Mouse (Mus musculus): Measurements from ENCODE around the gene Htr2b. TPM values are rescaled to one million over a fixed set of nuclear protein-coding genes. Genes with fewer than 3 reads are reported as not detected.

Gene Htr2b
- 2.0 and 3.8 TPM in 2 replicates for polyA plus RNA-seq (2012; rRNA removed)

GRCm38 (mm10) chr1:86111779-86112178, at the start of gene Htr2b:
Htr2b (minus strand) TSS chr1:86111970.
- no peak for DNase-seq (ENCODE audit: low read depth, low spot score)
- 66% methylated on average over 6 of the region's 6 CpGs for WGBS

GRCm38 (mm10) chr1:86161061-86161460, 49.3 kb upstream of the Htr2b start:
- DNase-seq (ENCODE audit: low read depth, low spot score) = no peak
- 94% methylated on average over 5 of the region's 5 CpGs for WGBS

- WGBS = 94% methylated on average over 5 of the region's 5 CpGs
- no peak for DNase-seq (ENCODE audit: low read depth, low spot score)
These were observed 48.7 kb upstream of the Htr2b start for GRCm38 (mm10) chr1:86160479-86160878.

- WGBS = 86% methylated on average over 6 of the region's 6 CpGs
- DNase-seq (ENCODE audit: low read depth, low spot score) = no peak
These were observed 48.3 kb upstream of the Htr2b start for GRCm38 (mm10) chr1:86160059-86160458.

GRCm38 (mm10) chr1:86156595-86156994, 44.8 kb upstream of the Htr2b start:
- DNase-seq (ENCODE audit: low read depth, low spot score) = no peak
- WGBS = 93% methylated on average over 6 of the region's 6 CpGs

- DNase-seq (ENCODE audit: low read depth, low spot score) = no peak
- 85% methylated on average over 3 of the region's 3 CpGs for WGBS
These were observed 44.3 kb upstream of the Htr2b start for GRCm38 (mm10) chr1:86156075-86156474.

- no peak for DNase-seq (ENCODE audit: low read depth, low spot score)
- WGBS = 0% methylated on average over 18 of the region's 18 CpGs
These were observed 43.0 kb upstream of the Htr2b start for GRCm38 (mm10) chr1:86154824-86155164.

- peak; percentile 87 for DNase-seq (ENCODE audit: low read depth, low spot score)
- 2% methylated on average over 40 of the region's 40 CpGs for WGBS
These were observed 42.5 kb upstream of the Htr2b start, which contains the start of gene Armc9 for GRCm38 (mm10) chr1:86154133-86154823. Armc9 (plus strand) TSS chr1:86154780.

- 93% methylated on average over 1 of the region's 1 CpGs for WGBS
- DNase-seq (ENCODE audit: low read depth, low spot score) = no peak
These were observed 40.8 kb upstream of the Htr2b start for GRCm38 (mm10) chr1:86152618-86153017.

GRCm38 (mm10) chr1:86151376-86151775, 39.6 kb upstream of the Htr2b start:
- 82% methylated on average over 7 of the region's 7 CpGs for WGBS
- DNase-seq (ENCODE audit: low read depth, low spot score) = no peak

- WGBS = 72% methylated on average over 6 of the region's 6 CpGs
- DNase-seq (ENCODE audit: low read depth, low spot score) = no peak
These were observed 39.2 kb upstream of the Htr2b start for GRCm38 (mm10) chr1:86150929-86151328.

- DNase-seq (ENCODE audit: low read depth, low spot score) = no peak
- 59% methylated on average over 9 of the region's 9 CpGs for WGBS
These were observed 36.4 kb upstream of the Htr2b start for GRCm38 (mm10) chr1:86148161-86148560.

- WGBS = 50% methylated on average over 5 of the region's 5 CpGs
- DNase-seq (ENCODE audit: low read depth, low spot score) = no peak
These were observed 35.8 kb upstream of the Htr2b start for GRCm38 (mm10) chr1:86147557-86147956.

- no peak for DNase-seq (ENCODE audit: low read depth, low spot score)
- WGBS = 82% methylated on average over 5 of the region's 5 CpGs
These were observed 34.5 kb upstream of the Htr2b start for GRCm38 (mm10) chr1:86146293-86146692.

GRCm38 (mm10) chr1:86144001-86144944, 32.5 kb upstream of the Htr2b start:
- DNase-seq (ENCODE audit: low read depth, low spot score) = no peak
- 77% methylated on average over 21 of the region's 21 CpGs for WGBS

- WGBS = 80% methylated on average over 4 of the region's 4 CpGs
- no peak for DNase-seq (ENCODE audit: low read depth, low spot score)
These were observed 31.4 kb upstream of the Htr2b start for GRCm38 (mm10) chr1:86143165-86143564.

GRCm38 (mm10) chr1:86141081-86141480, 29.3 kb upstream of the Htr2b start:
- DNase-seq (ENCODE audit: low read depth, low spot score) = no peak
- 82% methylated on average over 3 of the region's 3 CpGs for WGBS

- 94% methylated on average over 6 of the region's 6 CpGs for WGBS
These were observed 23.5 kb upstream of the Htr2b start for GRCm38 (mm10) chr1:86135315-86135714.

GRCm38 (mm10) chr1:86133337-86133736, 21.6 kb upstream of the Htr2b start, which contains the start of gene Gm21972:
Gm21972 (plus strand) TSS chr1:86133637.
- WGBS = 96% methylated on average over 4 of the region's 4 CpGs
- no peak for DNase-seq (ENCODE audit: low read depth, low spot score)

More at GRCm38 (mm10) chr1:86135315-86135714, 23.5 kb upstream of the Htr2b start:
- DNase-seq (ENCODE audit: low read depth, low spot score) = no peak

GRCm38 (mm10) chr1:86126036-86126435, 14.3 kb upstream of the Htr2b start:
- WGBS = 95% methylated on average over 2 of the region's 2 CpGs
- DNase-seq (ENCODE audit: low read depth, low spot score) = no peak

- DNase-seq (ENCODE audit: low read depth, low spot score) = no peak
- 76% methylated on average over 4 of the region's 4 CpGs for WGBS
These were observed 7.8 kb upstream of the Htr2b start for GRCm38 (mm10) chr1:86119549-86119948.

Data from large intestine, adult 2 months (tissue).